Mouse (Mus musculus) right cerebral cortex, postnatal 14 days (tissue): Measurements from ENCODE around the gene Igsf23.
A peak's percentile ranks its signal among the peaks of the same experiment; 100 is the strongest.
"Not testable (repeated sequence)": the region's sequence is repeated elsewhere in the genome, so short reads cannot be mapped to it uniquely, and the experiment has no call there.

ENCODE experiments used
- DNase-seq: peaks from one replicate; pipeline ENCODE4 v3.0.0; 2022

Gene Igsf23

DNA sequence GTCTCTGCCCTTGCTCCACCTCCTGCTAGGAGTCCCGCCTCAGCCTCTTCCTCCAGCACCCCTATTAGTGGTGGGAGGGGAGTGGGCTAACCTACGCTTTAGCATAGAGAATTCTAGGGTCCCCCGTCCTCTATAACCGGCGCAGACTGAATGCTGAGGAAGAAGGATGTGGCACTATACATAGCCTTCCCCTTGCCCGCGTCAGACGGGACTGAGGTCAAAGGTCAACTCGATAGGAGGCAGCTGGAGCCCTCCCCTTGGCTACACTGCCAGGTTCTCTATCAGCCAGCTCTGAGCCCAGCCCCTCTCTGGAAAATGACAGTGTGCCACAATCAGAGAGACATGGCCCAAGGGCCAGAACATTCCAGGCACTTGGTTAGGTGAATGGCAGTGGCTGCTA lies at the start of gene Igsf23:
Gene Igsf23, minus strand, starts transcription at position 168 of the 400 bp plus-strand sequence.
- DNase-seq: no peak

DNA sequence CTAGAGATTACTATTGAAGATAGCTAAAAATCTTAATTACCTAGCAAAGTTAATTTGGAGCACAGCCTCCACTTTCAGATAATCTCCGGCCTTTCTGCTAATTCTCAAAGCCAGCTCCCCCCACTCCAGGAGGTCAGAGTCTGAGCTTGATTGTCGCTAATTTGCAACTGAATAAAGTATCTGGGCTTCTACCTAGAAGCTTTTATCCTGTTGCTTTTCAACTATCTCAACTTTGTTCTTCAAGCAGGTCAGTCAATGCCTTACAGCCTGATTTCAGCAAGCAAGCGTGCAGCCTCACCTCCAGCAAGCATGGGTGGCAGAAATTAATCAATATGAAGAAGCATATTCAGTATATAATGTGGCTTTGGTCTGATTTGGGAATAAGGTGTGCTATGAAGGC lies 46.2 kb upstream of the Igsf23 start:
- not testable (repeated sequence) for DNase-seq

DNA sequence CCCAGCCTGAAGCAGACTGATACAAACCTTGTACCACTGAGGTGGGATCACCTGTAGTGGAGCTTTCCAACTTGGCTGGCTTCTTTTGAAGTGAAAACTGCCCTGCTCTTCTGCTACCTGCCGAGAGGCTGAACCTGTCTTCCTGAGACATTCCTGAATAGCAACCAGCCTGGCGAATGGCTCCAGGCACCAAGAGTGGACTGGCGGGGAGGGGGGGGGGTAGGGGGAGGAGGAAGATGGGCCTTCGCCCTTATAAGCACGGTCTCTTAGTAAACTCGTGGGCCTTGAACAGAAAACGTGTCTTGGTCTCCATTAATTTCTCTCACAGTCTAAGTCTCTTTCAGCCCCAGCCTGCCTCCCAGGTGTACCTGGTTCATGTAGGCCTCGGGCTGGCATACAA lies 40.6 kb upstream of the Igsf23 start, which contains the start of gene Nlrp9b:
Gene Nlrp9b, plus strand, starts transcription at position 301 of the 400 bp plus-strand sequence.
- DNase-seq: not testable (repeated sequence)

DNA sequence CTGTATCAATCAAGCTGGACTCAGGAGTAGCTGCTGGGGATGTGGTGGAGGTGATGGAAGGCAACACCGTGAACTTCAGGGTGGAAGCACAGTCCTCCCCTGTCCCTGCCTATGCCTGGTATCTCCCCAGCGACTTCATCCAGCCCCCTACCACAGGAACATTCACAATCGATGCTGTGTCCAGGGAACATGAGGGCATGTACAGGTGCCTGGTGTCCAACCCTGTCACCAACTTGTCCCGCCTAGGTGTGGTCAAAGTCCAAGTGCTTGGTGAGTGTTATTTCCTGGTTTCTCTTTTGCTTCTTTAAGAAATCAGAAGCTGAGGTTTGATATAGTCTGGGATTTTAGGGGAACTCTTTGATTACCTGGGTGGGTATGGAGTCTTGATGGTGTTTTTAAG lies 21.0 kb upstream of the Igsf23 start:
- DNase-seq: no peak

DNA sequence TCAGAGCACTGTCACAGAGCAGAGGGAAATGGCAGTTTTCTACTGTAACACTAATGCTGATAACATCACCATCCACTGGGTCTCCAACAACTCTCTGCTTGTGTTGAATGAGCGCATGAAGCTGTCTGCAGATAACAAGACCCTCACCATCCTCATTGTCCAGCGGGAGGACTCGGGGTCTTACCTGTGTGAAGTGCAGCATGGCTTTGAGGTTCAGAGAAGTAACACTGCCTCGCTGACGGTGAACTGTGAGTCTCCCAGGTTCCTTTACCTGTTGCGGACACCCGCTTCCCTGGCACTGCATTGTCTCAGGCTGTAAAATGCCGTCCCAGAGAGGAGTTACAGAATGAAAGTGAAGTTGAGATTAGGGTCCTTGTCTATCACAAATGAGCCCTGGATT lies 19.6 kb upstream of the Igsf23 start:
- DNase-seq: no peak

DNA sequence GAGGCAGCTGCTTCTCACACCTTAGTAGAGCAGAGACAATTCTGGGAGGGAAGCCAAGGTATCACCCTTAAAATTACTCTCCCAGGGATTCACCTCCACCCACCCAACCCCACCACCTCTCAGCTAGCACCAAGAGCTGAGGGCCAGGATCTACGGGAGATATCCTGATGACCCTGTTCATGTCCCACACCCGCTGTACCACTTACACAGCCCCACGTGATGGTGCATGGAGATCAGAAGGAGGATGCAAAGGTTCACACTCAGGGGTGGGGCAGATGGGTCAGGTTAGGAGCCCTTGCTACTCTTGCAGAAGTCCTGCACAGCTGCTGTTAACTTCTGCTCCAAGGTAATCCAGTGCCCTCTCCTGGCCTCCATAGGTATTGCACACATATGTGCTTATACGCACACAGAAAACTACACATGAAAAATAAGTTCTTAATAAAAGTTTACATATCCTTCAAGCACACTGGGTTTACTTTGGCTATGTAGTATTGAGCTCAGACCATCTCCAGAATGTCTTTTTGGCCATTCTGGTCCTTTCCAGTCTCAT lies 19.1 kb upstream of the Igsf23 start:
- no peak for DNase-seq

DNA sequence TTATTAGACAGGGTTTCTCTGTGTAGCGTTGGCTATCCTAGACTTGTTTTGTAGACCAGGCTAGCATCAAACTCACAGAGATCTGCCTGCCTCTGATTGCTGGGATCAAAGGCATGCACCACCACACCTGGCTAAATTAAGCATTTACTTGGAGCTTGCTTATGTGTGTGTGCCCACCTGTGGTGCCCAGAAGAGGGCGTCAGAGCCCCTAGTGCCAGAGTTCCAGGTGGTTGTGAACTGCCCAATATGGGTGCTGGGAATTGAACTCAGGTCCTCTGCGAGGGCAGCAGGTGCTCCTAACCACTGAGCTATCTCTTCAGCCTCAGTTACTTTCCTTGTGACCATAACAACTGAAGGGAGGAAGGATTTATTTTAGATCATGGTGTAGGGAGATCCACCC lies 18.6 kb upstream of the Igsf23 start:
- DNase-seq: no peak

DNA sequence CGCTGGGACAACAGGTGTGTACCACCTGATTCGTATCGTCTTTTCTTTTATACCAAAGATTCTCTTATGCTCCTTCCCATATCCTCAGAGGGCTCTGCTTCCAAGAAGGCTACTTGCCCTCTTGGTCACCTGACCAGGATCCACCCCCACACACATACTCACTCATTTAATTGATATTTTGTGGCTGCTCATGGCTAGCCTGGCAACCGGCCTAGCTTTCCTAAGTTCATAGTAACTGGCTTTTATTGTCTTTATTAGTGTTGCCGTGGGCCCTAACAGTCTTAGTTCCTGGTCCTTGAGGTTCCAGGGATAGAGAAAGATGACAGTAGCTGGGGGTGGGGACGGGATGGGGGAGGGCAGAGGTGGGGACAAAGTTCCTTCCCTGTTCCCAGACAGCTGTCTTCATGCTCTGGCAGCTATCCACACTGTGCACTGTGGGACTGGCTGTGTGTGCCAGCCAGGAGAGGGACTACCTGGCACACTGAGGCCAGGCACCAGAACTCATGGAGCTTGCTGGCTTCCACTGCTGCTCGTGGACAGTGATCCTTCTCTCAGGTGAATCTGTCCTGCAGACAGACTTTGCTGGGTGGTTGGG lies 14.5 kb upstream of the Igsf23 start, which contains the start of gene Ceacam20:
Gene Ceacam20, plus strand, starts transcription at position 428 of the 595 bp plus-strand sequence.
- DNase-seq: no peak

DNA sequence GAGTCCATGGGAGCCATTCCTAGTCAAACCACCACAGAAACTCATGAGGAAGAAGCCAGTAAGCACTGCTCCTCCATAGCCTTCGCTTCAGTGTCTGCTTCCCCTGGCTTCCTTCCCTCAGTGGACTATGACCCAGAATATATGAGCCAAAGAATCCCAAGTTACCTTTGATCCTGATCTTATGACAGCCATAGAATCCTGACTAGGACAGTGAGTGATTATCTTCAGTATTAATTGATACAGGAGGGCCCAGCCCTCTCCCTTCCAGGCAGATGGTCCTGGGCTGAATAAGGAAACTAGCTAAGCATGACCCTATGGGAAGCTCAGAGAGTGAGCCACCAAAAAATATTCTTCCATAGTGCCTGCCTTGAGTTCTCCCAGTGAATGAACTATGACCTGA lies 11.9 kb upstream of the Igsf23 start:
- DNase-seq: no peak

DNA sequence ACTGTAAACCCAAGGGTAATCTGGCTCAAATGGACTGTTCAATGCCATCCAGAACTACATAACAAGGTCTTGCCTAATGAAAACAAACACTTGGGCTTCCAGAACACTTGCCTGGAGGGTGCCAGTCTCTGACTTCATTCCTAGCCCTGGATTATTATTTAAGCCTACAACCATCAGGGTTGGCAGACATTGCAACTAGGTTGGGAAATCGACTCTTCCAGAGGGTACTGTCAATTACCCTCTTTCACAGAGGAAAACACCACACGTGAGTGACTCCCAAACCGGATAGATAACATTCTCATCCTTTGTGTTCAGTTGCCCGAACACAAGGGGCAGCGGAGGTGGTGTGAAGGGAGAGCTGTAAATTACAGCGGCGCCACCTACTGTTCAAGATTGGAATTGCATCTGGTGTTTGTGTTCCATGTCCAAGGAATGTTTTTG lies 5.8 kb upstream of the Igsf23 start:
- DNase-seq: peak; percentile 90

DNA sequence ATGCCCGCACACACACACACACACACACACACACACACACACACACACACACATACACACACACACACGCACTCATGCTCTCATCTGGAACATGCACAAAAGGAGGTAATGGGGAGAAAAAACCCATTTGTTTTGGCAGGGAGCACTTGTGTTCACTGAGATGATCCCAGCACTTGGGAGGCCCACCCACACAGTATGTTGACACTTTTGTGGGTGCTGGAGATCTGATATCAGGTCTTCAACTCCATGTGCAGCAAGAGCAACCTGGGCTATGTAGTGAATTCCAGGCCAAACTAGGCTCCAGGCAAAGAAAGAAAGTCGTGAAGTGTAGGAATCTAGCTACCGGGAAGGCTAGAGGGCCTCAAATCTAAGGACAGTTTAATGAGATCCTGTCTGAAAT lies 5.3 kb upstream of the Igsf23 start:
- no peak for DNase-seq

DNA sequence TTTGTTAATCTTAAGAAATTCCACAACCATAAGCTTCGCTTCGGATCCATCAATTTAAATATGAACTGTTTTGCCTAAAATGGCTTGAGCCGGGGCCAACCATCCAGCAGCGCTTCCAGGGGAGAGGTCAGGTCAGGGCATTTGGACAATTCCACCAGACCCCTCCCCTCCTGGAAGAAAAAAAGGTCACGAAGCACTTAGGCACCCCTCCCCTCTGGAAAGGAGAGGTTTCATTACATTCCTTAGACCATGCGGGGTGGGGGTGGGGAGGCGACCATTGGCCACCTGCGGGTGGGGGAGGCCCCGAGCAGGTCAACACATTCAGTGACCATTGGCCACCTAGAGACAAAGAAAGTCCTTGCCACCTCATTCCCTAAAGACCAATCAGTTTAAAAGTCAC lies 2.5 kb upstream of the Igsf23 start:
- DNase-seq: no peak

DNA sequence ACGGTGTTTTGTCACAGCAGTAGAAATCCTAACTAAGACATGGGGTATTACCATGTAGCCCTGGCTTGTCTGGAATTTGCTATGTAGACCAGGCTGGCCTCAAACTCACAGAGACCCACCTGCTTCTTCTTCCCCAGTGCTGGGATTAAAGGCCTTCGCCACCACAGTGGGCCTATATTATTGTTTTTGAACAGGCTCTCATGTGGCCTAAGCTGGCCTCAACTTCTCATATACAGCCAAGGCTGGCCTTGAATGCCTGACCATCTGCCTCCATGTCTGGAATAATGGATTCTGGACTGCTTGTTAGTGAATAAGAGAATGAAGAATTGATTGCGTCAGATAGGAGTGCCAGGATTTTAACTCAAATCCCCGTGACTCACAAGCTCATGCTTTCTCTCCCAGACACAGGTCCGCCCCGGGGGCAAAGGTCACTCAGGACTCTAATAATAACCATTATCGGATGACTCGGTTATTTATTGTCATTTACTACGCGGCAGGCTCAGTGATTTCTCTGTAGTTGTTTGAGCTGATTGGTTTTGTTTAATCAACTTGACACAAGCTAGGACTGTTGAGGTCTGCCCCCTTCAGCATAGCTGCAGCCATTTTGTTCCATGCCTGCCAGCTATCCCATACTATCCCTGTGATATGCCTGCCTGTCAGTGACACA lies 1.9 kb upstream of the Igsf23 start:
- no peak for DNase-seq

DNA sequence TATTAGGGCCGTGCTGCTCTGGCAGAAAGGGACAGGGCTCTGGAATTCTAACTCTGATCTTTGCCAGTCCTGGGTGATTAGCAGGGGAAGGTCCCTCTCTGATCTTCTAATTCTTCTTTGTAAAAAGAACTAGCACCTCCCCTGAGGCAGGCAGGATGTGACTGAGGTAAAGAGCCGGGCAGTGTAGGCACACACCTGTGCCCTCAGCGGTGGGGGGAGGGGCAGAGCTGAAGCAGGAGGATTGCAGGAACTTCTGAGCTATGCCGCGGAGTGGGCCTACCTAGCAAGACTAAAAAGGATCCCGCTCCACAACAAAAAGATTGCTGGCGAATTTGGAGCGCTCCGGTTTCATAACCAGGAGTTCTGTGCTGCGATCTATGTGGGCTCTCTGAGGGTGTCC lies 560 bp downstream of the Igsf23 start:
- DNase-seq: no peak

DNA sequence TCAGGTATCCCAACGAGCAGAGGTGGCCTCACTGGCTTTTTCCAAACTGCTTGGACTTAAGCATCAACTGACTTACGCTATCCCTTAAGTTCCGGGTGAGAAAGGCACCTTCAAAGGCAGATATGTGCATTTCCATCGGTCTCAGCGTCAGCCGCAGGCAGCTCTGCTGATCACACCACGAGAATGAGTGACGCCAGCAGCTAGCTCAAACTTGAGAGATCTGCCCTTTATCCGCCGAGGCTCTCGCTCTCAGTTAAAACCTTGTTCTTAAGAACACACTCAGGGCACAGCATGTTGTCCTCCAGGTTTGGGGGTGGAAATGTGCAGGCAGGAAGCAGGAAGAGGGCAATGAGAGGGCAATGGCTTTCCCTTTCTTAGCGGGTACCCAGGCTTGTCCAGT lies 1.6 kb downstream of the Igsf23 start:
- no peak for DNase-seq

DNA sequence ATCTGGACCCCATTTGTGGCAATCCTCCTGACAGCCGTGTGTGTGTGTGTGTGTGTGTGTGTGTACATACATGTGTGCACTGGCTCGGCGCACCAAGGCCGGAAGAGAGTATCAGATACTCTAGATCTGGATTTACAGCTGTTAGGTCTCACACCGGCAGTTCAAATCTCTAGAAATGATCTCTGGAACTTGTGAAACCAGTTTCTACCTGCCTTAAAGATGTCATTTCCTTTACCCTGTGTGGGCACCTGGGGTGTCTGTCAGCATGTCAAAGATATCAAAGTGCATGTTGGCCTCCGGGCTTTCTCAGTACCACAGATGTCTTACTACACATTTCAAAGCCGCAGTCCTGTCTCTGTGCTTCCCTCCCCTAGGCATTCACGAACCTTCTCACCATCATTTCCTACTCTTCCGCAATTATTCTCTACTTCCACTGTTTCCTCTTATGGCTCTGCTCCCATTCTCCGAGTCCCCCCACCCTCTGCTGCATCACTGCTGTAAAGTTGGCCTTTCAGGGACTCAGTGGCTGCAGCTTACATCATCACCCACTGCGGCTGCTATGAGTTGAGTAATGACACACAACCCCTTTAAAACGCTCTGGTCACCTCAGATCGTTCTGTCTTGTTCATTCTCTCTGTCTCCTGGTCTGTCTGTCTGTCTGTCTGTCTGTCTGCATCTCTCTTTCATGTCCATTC lies 4.6 kb downstream of the Igsf23 start:
- DNase-seq: no peak

DNA sequence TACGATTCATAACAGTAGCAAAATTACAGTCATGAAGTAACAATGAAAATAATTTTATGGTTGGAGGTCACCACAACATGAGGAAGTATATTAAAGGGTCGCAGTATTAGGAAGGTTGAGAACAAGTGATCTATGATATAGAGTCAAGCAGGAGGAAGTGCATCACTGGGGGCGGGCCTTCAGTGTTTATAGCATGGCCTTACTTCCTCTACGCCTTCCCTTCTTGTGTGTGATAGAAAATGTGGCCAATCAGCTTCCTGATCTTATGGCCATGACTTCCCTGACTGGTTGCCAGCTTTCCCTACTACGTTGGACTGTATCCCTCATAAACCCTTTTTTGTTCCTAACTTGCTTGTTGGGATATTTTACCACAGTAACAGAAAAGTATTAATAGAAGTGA lies 5.4 kb downstream of the Igsf23 start:
- no peak for DNase-seq

DNA sequence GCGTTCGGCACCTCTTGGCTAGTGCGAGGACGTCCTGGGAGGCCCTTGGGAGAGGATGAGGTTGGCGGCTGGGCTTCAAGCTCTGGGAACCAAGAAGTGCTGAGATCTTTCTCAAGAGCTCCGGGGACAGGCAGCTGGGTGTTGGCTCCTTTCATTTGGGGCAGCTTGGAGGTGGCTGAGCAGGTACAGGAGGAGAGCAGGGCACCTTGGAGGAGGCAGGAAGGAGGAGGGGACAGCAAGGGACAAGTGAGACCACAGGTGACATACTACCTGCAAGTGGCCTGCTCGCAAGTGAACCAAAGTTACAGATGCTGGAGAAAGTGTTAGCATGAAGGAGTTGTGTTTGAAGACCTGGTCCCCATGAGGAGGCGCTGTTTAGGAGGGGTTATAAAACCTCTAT lies 5.8 kb downstream of the Igsf23 start:
- no peak for DNase-seq

DNA sequence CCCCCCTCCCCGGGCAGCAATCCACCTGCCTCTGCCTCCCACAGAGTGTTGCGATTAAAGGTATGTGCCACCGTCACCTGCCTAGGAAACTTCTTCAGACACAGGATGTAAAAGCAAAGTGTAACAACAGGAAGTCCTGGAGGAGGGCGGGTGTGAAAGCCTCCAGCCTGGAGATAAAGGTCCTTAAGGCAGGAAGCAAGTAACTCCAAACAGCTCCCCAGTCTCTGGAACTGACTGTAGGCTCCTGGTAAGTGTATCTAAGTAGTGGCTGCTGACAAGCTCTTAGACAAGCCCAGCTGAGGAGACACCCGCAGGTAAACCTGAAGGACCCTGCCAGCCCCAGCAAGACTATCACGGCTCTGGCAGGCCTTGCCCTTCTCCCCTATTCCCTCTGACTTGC lies 10.3 kb downstream of the Igsf23 start:
- DNase-seq: no peak

DNA sequence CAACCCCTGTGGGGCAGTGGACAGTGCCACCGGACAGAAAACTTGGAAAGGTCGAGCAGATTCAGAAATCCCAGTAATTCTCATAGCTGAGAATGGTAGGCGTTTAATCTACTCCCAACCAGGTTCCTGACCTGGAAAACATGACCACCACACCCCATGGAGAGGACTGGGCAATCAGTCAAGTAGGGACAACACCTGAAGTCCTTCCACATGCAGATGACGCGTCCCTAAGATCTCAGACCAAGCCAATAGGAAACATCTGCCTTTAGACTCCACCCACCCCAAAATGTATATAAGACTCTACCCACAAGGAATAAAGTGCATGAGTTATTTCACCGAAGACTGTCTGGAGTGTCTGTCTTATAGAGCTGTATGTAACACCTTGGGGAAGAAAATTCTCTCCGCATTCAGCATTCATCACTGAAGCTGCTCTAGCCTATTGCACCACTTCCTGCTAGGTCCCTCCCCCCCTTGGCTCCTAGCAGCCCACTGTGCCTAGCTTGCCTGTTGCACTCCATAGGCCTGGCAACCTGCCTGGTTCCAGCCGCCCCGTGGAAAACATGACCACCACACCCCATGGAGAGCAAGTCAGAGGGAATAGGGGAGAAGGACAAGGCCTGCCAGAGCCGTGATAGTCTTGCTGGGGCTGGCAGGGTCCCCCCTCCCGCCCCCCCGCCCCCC lies 10.9 kb downstream of the Igsf23 start:
- DNase-seq: peak; percentile 53

DNA sequence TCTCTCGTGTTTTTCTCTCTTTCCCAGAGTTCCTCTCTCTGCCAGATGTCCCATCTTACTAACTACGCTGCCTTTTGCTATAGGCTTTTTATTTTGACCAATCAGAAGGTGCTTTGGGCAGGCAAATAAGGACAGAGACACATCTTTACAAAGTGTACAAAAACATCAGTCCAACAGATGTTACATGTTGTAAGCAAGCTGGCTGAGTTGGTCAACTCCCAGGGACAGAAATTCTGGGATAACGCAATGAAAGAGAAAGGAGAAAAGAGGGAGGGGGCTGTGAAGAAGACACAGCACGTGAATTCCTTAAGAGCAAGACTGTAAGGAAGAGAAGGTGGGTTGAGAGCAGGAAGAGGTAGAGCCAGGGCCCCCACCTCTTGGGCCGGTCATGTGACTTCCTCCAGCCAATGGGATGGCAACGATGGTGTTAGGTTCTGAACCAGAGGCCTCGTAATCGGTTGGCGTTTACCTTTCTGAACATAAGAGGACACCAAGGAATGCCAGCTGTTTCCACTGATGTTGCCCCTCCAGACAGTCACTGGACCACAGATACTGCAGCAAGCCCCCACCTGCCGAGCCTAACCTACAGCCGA lies 13.2 kb downstream of the Igsf23 start:
- no peak for DNase-seq

DNA sequence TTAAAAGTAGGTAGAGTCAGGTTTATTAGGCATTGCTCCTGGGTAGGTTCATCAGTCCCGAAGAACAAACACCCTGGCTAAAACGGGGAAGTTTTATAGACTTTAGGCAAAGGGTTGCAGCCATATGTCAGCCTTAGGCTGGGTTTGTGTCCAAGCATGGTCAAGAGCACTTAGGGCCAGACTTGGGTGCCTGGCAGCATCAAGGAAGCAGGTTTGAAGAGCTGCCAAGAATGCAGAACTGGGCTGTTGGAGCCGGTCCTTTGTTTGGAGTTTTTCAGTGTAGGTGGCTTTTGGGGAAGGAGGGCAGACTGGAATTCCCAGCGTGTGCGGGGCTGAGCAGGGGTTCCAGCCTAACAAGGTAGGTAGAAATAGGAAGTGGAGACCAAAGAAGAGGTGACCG lies 14.6 kb downstream of the Igsf23 start:
- no peak for DNase-seq
